Mouse (Mus musculus) kidney, postnatal 36 days (tissue): Measurements from ENCODE around the gene Dll3.

Source experiments
- DNase-seq, 2 experiments: peaks; one replicate each; pipeline ENCODE4 v3.0.0; 2021 to 2022; ENCODE audit warnings: mixed read lengths in 2 of 2

Gene Dll3

GRCm38 (mm10) chr7:28301616-28302433, at the start of gene Dll3:
Gene Dll3, minus strand, starts transcription at chr7:28302238.
- peak; percentile 41 to 79 for DNase-seq

DNA sequence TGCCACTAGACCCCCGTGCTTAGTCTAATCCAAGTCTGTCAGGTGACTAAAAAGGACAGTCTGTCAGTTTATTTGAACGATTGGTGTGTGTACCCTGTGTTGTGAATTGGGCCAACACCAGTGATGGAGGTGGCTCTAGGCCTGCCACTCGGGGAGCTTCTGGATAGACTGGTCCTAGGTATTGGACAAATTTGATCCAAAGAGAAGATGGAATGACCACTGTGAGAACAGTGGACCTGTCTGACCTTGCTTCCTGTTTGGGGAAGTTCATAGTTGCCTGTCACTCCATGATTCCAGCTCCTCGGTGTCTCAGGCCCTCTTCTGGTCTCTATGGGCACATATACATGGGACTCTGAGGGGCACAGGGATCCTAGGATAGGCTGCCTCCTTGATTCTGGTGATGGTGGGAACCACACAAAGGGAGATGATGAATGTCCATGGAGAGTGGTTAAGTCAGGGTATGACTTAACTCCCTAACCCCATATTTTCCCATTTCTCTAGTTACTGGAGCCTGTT, 49.7 kb upstream of the Dll3 start:
- DNase-seq, result no peak

- peak; percentile 97 to 98 for DNase-seq
Measured at GRCm38 (mm10) chr7:28350155-28350883, 48.3 kb upstream of the Dll3 start, which contains the start of gene Rps16. Gene Rps16, plus strand, starts transcription at chr7:28350652.

- DNase-seq, result no peak
Measured at GRCm38 (mm10) chr7:28348601-28349000, 46.6 kb upstream of the Dll3 start.

GRCm38 (mm10) chr7:28347746-28348145, 45.7 kb upstream of the Dll3 start:
- DNase-seq, result peak; percentile 16 to 34

- DNase-seq, result peak; percentile 50 to 81
Measured at GRCm38 (mm10) chr7:28344637-28345036, 42.6 kb upstream of the Dll3 start.

- DNase-seq, result peak in 1 of 2 experiments; percentile 13
Measured at GRCm38 (mm10) chr7:28341381-28341780, 39.3 kb upstream of the Dll3 start.

- peak; percentile 69 to 72 for DNase-seq
Measured at GRCm38 (mm10) chr7:28339213-28339917, 37.3 kb upstream of the Dll3 start.

GRCm38 (mm10) chr7:28338108-28338998, 36.3 kb upstream of the Dll3 start, which contains the start of gene Supt5:
Gene Supt5, minus strand, starts transcription at chr7:28338746.
- DNase-seq, result peak; percentile 99

- no peak for DNase-seq
Measured at GRCm38 (mm10) chr7:28335471-28335870, 33.4 kb upstream of the Dll3 start.

DNA sequence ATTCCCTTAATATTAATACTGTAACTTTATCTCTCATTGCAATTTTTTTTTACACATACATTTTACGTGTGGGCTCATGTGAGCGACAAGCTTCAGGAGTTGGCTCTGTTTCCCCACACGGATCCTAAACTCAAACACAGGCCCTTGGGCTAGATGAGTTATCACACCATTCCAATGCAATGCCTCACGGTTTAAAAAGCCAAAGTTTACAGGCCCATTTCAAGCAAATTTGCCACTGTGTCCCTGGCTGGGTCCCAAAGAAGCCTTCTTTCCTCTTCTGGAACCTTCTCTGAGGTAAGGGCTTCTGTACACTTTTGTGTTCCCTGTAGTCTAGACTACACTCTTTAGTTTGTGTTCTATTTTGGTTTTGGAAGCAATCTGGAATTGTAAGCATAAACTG, 32.5 kb upstream of the Dll3 start:
- no peak for DNase-seq

DNA sequence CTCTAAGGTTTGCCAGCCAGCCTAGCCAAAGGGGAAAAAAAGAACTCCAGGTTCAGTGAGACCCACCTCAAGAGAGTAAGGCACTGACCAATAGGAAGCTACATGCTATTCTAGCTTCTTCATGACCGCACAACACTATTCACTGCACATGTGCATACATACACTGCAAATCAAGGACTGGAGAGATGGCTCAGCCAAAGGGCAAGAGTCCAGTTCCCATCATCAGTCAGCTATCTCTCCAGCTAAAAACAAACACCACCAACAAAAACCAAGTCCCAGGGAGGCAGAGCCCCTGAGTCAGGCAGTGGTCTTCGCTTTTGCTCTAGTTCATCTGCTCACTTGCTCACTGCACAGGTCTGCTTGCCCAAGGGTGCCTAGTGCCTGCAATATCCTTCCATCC, 26.2 kb upstream of the Dll3 start:
- DNase-seq, result no peak

DNA sequence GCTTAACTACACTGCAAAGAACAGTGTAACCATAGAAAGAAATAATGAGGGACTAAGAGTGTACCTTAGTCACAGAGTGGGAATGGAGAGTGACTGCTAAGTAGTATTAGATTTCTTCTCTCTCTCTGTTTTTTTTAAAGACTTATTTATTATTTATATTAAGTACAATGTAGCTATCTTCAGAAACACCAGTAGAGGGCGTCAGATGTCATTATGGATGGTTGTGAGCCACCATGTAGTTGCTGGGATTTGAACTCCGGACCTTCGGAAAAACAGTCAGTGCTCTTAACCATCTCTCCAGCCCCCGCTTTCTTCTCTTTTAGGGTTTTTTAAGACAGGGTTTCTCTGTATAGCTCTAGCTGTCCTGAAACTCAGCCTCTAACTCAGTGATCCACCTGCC, 24.4 kb upstream of the Dll3 start:
- no peak for DNase-seq

- no peak for DNase-seq
Measured at GRCm38 (mm10) chr7:28325293-28325692, 23.3 kb upstream of the Dll3 start.

DNA sequence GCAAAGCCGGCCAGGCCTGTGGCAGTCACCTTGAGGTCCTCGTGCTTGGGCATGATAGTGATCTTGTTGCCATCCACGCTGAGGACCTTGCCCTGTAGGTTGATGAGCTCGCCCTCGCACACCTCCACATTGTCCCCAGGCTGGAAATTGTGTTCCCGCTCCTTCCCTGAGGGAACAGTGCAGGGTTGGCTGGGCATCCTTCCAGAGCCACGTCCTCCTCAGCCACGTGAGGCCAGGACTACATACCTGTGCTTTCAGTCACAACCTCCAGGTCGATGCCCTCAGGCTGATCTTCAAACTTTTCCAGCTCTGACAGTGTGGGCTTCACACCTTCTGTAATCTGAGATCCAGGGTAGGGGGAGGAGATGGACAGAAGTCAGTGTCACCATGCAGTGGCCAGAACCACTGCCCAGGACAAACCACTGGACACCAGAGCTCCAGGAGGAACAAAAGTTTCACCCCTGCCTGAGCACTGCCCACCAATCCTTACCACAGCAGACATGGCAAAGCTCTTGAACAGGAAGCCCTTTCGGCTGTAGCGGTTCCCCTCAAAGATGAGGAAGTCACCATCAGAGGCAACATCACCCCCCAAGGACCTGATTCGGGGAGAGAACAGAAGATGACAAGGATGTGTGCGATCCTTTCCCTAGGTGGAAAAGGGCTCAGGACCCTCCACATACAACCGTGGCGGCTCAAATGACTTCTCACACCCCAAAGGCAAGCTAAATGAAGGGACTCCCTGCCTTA, 20.1 kb upstream of the Dll3 start:
- DNase-seq, result peak; percentile 26 to 70

DNA sequence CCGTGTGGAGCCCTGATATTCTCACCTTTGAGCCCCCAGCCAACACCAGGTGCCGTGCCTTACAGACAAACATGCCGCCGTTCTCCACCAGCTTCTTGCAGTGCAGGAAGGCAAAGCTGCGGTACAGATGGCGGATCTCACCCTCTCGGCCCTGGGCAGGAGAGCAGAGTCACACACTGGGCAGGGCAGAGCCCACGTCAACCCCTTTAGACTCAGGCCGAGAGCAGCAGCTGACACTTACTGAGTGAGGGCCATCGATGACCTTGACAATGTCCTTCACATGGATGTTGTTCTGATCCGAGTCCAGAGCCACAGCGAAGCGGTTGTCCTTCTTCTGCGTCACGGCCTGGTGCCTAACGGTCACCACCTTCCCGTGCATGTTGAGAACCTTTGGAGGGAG, 16.7 kb upstream of the Dll3 start:
- DNase-seq, result no peak

GRCm38 (mm10) chr7:28318036-28318435, 16.0 kb upstream of the Dll3 start:
- DNase-seq, result no peak

GRCm38 (mm10) chr7:28311926-28312543, 10.0 kb upstream of the Dll3 start, which contains the start of gene Timm50:
Gene Timm50, minus strand, starts transcription at chr7:28312072.
- peak; percentile 99 for DNase-seq

GRCm38 (mm10) chr7:28311151-28311925, 9.3 kb upstream of the Dll3 start:
- peak; percentile 45 to 57 for DNase-seq

DNA sequence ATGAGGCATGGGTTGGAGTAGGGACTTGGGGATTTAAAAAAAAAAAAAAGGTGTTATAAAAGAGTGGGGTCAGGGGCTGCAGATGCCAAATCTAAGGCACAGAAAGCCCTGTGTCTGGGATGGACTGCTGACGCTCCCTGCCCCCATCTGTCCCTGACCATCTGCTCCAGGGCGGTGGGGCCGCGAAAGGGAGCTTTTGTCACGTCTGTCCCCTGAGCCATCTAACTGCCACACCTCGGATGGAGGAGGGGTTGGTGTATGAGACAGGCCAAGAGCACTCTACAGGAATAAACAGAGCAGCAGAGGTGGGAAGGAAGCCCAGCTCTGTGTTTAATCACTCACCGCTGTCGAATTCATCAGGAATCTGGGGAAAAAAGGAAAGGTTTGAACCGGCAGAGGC, 7.7 kb upstream of the Dll3 start:
- no peak for DNase-seq
